Mouse (Mus musculus): ENCODE results near the gene Ccz1.

Ccz1 gene

GRCm38 (mm10) chr5:143941588-143941987 lies 73.1 kb downstream of the Ccz1 start:
- DNase-seq (ENCODE audit: low spot score): no peak

All from urinary bladder, postnatal 10 days (tissue).